Comparison of ENCODE assay signal across 8 mouse cellular contexts in the genomic region with DNA sequence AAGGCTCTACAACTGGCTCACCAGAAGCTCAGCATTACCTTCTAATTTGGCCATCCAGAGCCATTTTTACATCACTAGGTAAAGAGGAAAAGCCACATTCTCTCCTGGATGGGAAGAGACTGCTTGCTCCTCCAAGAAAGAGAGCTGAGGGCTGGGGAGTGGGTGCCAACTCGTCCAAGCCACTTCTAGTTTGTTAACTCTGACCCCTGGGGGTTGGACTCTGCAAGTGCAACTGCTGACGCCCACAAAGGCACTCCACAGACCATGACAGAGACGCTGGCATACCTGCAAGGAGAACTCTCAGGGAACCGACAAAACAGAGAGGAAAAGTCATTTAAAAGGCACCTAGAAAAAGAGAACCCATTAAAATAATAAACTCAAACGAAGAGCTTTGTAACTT.
DNase-seq lines count a peak whose midpoint lies in the region; ATAC-seq lines count a peak whose summit lies in the region.

No protein-coding gene starts in this region.

- WGBS in hindbrain, embryonic 15.5 days, result 3% methylated on average over 5 of the region's 5 CpGs

- H3K36me3 ChIP-seq in hindbrain, embryonic 15.5 days, result no peaks in the 10 kb centered on the region

- no peaks in the 10 kb centered on the region for H3K27me3 ChIP-seq in hindbrain, embryonic 15.5 days

- no peak overlapping the region for H3K9ac ChIP-seq in hindbrain, embryonic 15.5 days

- no peak overlapping the region for H3K4me3 ChIP-seq in hindbrain, embryonic 15.5 days

- no peaks in the 10 kb centered on the region for H3K4me1 ChIP-seq in hindbrain, embryonic 15.5 days (replicated peaks)

- no peak overlapping the region for H3K4me2 ChIP-seq in hindbrain, embryonic 15.5 days

- no peak overlapping the region for H3K27ac ChIP-seq in hindbrain, embryonic 15.5 days (replicated peaks)

- peak; percentile 62 for DNase-seq in Muller cell, postnatal 12 days (ENCODE audit: inconsistent ontology term)
- DNase-seq in cerebellum, adult 9-11 months, result peak; percentile 20
- peak; percentile 38 to 66 for DNase-seq in frontal cortex, postnatal 10 days (ENCODE audit: low spot score in 2 of 2)
- peak; percentile 31 to 71 for DNase-seq in layer of hippocampus, postnatal 25 days (ENCODE audit: extremely low spot score in 1 of 2, low spot score in 1 of 2)
- peak; percentile 67 for DNase-seq in lung, postnatal 25 days (ENCODE audit: low spot score)
- DNase-seq in retina, postnatal 7 days (ENCODE audit: low read depth, low spot score), result peak; percentile 39
- DNase-seq in urinary bladder, adult 2 months (ENCODE audit: low spot score), result peak; percentile 35

- ATAC-seq in hindbrain, embryonic 15.5 days (ENCODE audit: low FRiP score, low read depth), result peak; percentile 83

- no peaks in the 10 kb centered on the region for H3K9me3 ChIP-seq in hindbrain, embryonic 15.5 days
